Mouse (Mus musculus) midbrain, embryonic 15.5 days (tissue): ENCODE measurements around the gene Ccdc149. TPM values are rescaled to one million over a fixed set of nuclear protein-coding genes. Genes with fewer than 3 reads are reported as not detected.
A peak's percentile ranks its signal among the peaks of the same experiment; 100 is the strongest.

ENCODE experiments used
- ATAC-seq: fragments of 200-750 bp; cut with Nextera tagmentation; replicated peaks from 2 replicates; pipeline ENCODE4 v1.8.0; 2017; ENCODE audit warnings: moderate TSS enrichment
- H3K27ac ChIP-seq: fragments of 300-500 bp; sonication (generic); 2 replicates; pipeline ENCODE4 v1.5.1; 2015; ENCODE audit warnings: mild to moderate bottlenecking, inconsistent platforms
- H3K27me3 ChIP-seq: fragments of 300-500 bp; sonication (generic); replicated peaks from 2 replicates; pipeline ENCODE4 v1.6.1; 2015; ENCODE audit warnings: inconsistent platforms
- H3K36me3 ChIP-seq: fragments of 300-500 bp; sonication (generic); replicated peaks from 2 replicates; pipeline ENCODE4 v1.6.1; 2015; ENCODE audit warnings: inconsistent platforms
- H3K4me1 ChIP-seq: fragments of 300-500 bp; sonication (generic); 2 replicates; pipeline ENCODE4 v1.6.1; 2015; ENCODE audit warnings: inconsistent platforms
- H3K4me2 ChIP-seq: fragments of 300-500 bp; sonication (generic); 2 replicates; pipeline ENCODE4 v1.6.1; 2015; ENCODE audit warnings: inconsistent platforms, mild to moderate bottlenecking, moderate library complexity
- H3K4me3 ChIP-seq: fragments of 300-500 bp; sonication (generic); 2 replicates; pipeline ENCODE4 v1.5.1; 2015; ENCODE audit warnings: mild to moderate bottlenecking, inconsistent platforms
- H3K9ac ChIP-seq: fragments of 300-500 bp; sonication (generic); 2 replicates; pipeline ENCODE4 v1.6.1; 2015; ENCODE audit warnings: mild to moderate bottlenecking, inconsistent platforms
- H3K9me3 ChIP-seq: fragments of 300-500 bp; sonication (generic); 2 replicates; pipeline ENCODE4 v1.6.1; 2016; ENCODE audit warnings: inconsistent platforms
- WGBS: fragments of 180-500 bp; shearing (Covaris S2); methylation state at CpG from one replicate; pipeline ENCODE4 v1.1.7; 2015; ENCODE audit warnings: mixed read lengths; 5-methylcytosine and 5-hydroxymethylcytosine counted together
- polyA plus RNA-seq: library from polyadenylated mRNA; unstranded; fragments of >200 nt; fragmentation: Nextera tagmentation; extraction: Ambion mirVana; gene quantifications from 2 replicates; pipeline ENCODE4 v1.2.1, GENCODE M21; 2015

The Ccdc149 gene
- polyA plus RNA-seq, 1 experiment from 2014 or later, result 14.9 TPM

- no peak overlapping the region for H3K9ac ChIP-seq
- no peaks in the 10 kb centered on the region for H3K9me3 ChIP-seq
- no peaks in the 10 kb centered on the region for H3K4me1 ChIP-seq
- no peaks in the 10 kb centered on the region for H3K27me3 ChIP-seq
- no peak overlapping the region for H3K4me3 ChIP-seq
- WGBS, result 86% methylated on average over 4 of the region's 4 CpGs
- no peak for ATAC-seq
- no peak overlapping the region for H3K27ac ChIP-seq
- 0 out of 2 replicates have a peak, but pooled peaks cover 7% of the 10 kb centered on the region for H3K36me3 ChIP-seq
- H3K4me2 ChIP-seq, result no peak overlapping the region
These were observed 77.6 kb downstream of the Ccdc149 start for GRCm38 (mm10) chr5:52393756-52394155.

DNA sequence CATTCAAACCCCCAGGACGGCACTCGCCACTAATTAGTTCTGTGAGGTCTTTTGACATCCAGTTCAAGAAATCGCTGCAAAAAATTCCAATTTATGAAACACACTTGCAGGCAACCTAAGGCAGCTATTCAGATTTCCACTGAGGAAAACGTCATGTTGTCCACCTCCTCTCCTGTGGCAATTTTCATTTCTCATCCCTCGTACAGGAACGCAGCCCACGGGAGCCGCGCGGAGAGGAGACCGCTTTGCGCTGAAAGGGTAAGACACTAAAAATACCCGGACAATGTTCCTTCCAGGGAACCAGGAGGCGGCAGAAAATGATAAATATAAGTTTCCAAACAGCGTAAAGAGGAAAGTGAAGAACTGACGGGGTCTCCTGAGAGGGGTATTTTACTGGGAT is 79.8 kb downstream of the Ccdc149 start:
- no peaks in the 10 kb centered on the region for H3K4me1 ChIP-seq
- H3K9me3 ChIP-seq, result no peaks in the 10 kb centered on the region
- no peak overlapping the region for H3K4me3 ChIP-seq
- H3K36me3 ChIP-seq, result 0 out of 2 replicates have a peak, but pooled peaks cover 7% of the 10 kb centered on the region
- H3K9ac ChIP-seq, result no peak overlapping the region
- H3K27me3 ChIP-seq, result no peaks in the 10 kb centered on the region
- no peak overlapping the region for H3K4me2 ChIP-seq
- H3K27ac ChIP-seq, result no peak overlapping the region
- no peak for ATAC-seq
- WGBS, result 69% methylated on average over 16 of the region's 16 CpGs

DNA sequence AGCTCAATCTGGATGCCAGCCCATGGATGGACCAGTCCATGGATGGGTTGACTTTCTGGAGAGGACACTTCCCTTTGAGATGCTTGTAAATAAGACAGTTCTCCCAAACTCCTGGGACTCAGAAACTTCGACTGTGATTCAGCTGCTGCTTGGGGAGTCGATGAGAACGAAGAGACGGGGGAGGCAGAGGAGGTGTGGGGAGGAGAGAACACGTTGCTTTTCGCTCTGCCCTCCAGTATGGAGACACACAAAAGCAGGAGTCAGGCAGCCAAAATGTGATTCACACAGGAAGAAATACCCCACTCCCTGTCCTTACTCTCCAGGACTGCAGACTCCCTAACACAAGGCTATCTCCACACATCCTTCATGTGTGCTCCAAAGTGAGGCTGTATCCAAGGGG is 80.9 kb downstream of the Ccdc149 start:
- H3K9ac ChIP-seq, result no peak overlapping the region
- ATAC-seq, result no peak
- WGBS, result 94% methylated on average over 6 of the region's 6 CpGs
- H3K27ac ChIP-seq, result no peak overlapping the region
- H3K36me3 ChIP-seq, result 0 out of 2 replicates have a peak, but pooled peaks cover 7% of the 10 kb centered on the region
- no peaks in the 10 kb centered on the region for H3K4me1 ChIP-seq
- H3K4me2 ChIP-seq, result no peak overlapping the region
- no peak overlapping the region for H3K4me3 ChIP-seq
- H3K27me3 ChIP-seq, result no peaks in the 10 kb centered on the region
- no peaks in the 10 kb centered on the region for H3K9me3 ChIP-seq

DNA sequence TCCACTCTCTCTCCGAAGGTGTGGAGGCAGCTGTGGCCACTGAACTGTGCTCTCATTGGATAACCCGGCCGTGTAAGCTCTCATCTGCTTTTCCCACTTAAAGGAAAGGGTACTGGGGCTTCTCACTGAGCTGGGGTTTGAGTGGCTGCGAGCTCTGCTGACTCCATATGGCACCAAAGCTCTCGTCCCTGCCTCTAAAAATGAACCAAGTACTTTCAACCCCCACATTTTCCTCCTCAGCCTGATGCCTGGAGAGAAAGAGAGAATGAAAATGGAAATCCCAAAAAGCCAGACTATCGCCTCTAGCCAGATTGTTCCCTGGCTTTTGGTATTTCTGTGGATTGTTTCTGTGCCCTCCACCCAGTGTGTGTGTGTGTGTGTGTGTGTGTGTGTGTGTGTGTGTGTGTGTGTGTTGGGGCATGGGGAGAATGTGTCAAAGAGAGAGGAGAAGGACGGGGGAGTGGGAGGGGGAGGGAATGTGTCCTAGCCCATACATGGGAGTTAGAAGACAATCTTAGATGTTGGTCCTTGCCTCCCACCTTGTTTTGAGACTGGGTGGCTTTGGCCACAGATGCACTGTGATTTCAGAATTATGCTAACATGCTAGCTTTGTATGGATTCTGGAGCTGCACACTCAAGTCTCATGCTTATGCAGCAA is 83.1 kb downstream of the Ccdc149 start:
- no peaks in the 10 kb centered on the region for H3K9me3 ChIP-seq
- H3K4me3 ChIP-seq, result no peak overlapping the region
- H3K9ac ChIP-seq, result no peak overlapping the region
- H3K27me3 ChIP-seq, result no peaks in the 10 kb centered on the region
- ATAC-seq, result no peak
- H3K4me2 ChIP-seq, result no peak overlapping the region
- 63% methylated on average over 7 of the region's 7 CpGs for WGBS
- H3K4me1 ChIP-seq, result no peaks in the 10 kb centered on the region
- 0 out of 2 replicates have a peak, but pooled peaks cover 7% of the 10 kb centered on the region for H3K36me3 ChIP-seq
- no peak overlapping the region for H3K27ac ChIP-seq

- WGBS, result 81% methylated on average over 2 of the region's 2 CpGs
- no peak for ATAC-seq
- Histone ChIP-seq H3K27ac (no peak overlapping the region), H3K9me3 (no peaks in the 10 kb centered on the region), H3K4me1 (no peaks in the 10 kb centered on the region), H3K9ac (no peak overlapping the region), H3K4me2 (no peak overlapping the region), H3K27me3 (no peaks in the 10 kb centered on the region), H3K4me3 (no peak overlapping the region), H3K36me3 (0 out of 2 replicates have a peak, but pooled peaks cover 7% of the 10 kb centered on the region)
These were observed 85.3 kb downstream of the Ccdc149 start for GRCm38 (mm10) chr5:52386016-52386415.

- H3K27me3 ChIP-seq, result no peaks in the 10 kb centered on the region
These were observed 87.6 kb downstream of the Ccdc149 start for GRCm38 (mm10) chr5:52383748-52384147.

DNA sequence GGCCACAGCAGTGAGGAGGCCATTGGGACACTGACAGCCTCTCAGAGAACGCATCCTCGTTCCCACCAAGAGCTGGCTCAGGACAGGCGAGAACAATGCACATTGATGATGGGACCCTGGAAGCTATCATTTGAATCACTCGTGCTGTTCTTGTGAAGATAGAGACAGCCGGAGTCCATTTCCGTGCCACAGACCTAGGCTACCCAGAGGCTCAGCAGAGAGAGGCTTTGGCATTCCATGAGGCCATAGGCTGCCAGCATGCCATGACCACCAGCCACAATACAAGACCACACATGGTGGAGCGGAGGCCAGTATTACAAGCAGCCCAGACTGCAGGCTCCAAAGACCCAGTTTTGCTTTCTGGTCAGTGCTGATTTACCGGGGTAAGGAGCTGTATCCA is 88.5 kb downstream of the Ccdc149 start:
- Histone ChIP-seq H3K27me3 (no peaks in the 10 kb centered on the region), H3K4me1 (no peaks in the 10 kb centered on the region), H3K27ac (no peak overlapping the region), H3K9me3 (no peaks in the 10 kb centered on the region), H3K4me2 (no peak overlapping the region), H3K36me3 (no peaks in the 10 kb centered on the region), H3K4me3 (no peak overlapping the region), H3K9ac (no peak overlapping the region)
- ATAC-seq, result no peak
- WGBS, result 71% methylated on average over 8 of the region's 8 CpGs

More at GRCm38 (mm10) chr5:52383748-52384147, 87.6 kb downstream of the Ccdc149 start:
- ATAC-seq, result no peak
- 92% methylated on average over 5 of the region's 5 CpGs for WGBS
- Histone ChIP-seq H3K27ac (no peak overlapping the region), H3K36me3 (no peaks in the 10 kb centered on the region), H3K4me1 (no peaks in the 10 kb centered on the region), H3K4me2 (no peak overlapping the region), H3K9me3 (no peaks in the 10 kb centered on the region), H3K4me3 (no peak overlapping the region), H3K9ac (no peak overlapping the region)

- no peak for ATAC-seq
These were observed 95.5 kb downstream of the Ccdc149 start for GRCm38 (mm10) chr5:52375847-52376246.

DNA sequence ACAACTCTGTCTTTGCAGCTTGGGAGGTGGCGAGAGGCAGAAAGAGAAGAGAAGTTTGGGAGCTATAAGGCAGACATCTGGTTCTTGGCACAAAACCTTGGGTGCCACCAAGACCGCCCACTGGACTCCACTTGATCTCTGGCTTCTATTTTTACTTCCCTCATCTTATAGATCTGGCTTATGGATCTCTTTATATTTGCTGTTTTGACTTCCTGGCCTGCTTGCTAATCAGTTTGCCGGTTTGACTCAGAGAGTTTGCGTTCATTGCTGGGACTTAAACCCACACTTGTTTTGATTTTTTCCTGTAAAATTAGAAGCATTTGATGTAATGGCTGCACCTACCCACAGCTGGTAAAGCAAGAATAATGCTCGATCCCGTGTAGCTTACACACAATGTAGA is 100.4 kb downstream of the Ccdc149 start:
- Histone ChIP-seq H3K27ac (no peak overlapping the region), H3K36me3 (no peaks in the 10 kb centered on the region), H3K4me1 (peaks cover 5% of the 10 kb centered on the region; the same call in 1 of the 2 replicates), H3K4me2 (no peak overlapping the region), H3K27me3 (no peaks in the 10 kb centered on the region), H3K4me3 (no peak overlapping the region), H3K9ac (no peak overlapping the region), H3K9me3 (no peaks in the 10 kb centered on the region)
- WGBS, result 91% methylated on average over 6 of the region's 6 CpGs
- no peak for ATAC-seq

More at GRCm38 (mm10) chr5:52375847-52376246, 95.5 kb downstream of the Ccdc149 start:
- Histone ChIP-seq H3K27ac (no peak overlapping the region), H3K27me3 (no peaks in the 10 kb centered on the region), H3K36me3 (no peaks in the 10 kb centered on the region), H3K4me3 (no peak overlapping the region), H3K4me1 (no peaks in the 10 kb centered on the region), H3K9me3 (no peaks in the 10 kb centered on the region), H3K9ac (no peak overlapping the region), H3K4me2 (no peak overlapping the region)
- 86% methylated on average over 9 of the region's 9 CpGs for WGBS

DNA sequence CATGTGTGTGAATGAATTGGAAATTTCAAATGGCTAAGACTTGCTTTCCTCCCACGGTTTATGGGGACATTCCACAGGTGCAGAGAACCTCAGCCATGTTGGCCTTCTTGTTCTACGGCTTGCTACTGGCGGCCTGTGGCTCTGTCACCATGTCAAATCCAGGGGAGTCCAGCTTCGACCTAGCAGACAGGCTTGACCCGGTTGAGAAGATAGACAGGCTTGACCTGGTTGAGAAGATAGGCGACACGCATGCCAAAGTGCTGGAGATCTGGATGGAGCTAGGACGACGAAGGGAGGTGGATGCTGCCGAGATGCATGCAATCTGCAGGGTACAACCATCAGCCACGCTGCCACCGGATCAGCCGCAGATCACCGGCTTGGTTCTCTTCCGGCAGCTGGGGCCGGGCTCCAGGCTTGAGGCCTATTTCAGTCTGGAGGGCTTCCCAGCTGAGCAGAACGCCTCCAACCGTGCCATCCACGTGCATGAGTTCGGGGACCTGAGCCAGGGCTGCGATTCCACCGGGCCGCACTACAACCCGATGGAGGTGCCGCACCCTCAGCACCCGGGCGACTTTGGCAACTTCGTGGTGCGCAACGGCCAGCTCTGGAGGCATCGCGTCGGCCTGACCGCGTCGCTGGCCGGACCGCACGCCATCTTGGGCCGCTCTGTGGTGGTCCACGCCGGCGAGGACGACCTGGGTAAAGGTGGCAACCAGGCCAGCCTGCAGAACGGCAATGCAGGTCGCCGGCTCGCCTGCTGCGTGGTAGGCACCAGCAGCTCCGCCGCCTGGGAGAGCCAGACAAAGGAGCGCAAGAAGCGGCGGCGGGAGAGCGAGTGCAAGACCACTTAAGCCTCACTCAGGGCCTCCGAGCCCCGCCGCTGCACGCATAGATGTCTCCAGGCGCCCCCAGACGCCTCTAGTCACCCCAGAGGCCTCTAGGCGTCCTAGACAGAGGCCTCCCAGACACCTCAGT is 103.2 kb downstream of the Ccdc149 start:
- H3K4me3 ChIP-seq, result no peak overlapping the region; the same call in 1 of the 2 replicates
- WGBS, result 52% methylated on average over 62 of the region's 63 CpGs
- H3K4me2 ChIP-seq, result peak overlapping the region; percentile 43
- no peaks in the 10 kb centered on the region for H3K36me3 ChIP-seq
- ATAC-seq, result peak; percentile 58
- no peak overlapping the region for H3K27ac ChIP-seq
- H3K27me3 ChIP-seq, result peaks cover 4% of the 10 kb centered on the region; the same call in 1 of the 2 replicates
- no peaks in the 10 kb centered on the region for H3K9me3 ChIP-seq
- peaks cover 8% of the 10 kb centered on the region; the same call in 1 of the 2 replicates for H3K4me1 ChIP-seq
- H3K9ac ChIP-seq, result 0 out of 2 replicates have a peak overlapping the region, but pooled peaks have one; percentile 4

- no peak for ATAC-seq
- WGBS, result 76% methylated on average over 2 of the region's 2 CpGs
- Histone ChIP-seq H3K4me2 (no peak overlapping the region), H3K36me3 (no peaks in the 10 kb centered on the region), H3K9ac (no peak overlapping the region), H3K27ac (no peak overlapping the region), H3K9me3 (no peaks in the 10 kb centered on the region), H3K4me3 (no peak overlapping the region), H3K27me3 (peaks cover 4% of the 10 kb centered on the region; the same call in 1 of the 2 replicates), H3K4me1 (peaks cover 9% of the 10 kb centered on the region; the same call in 1 of the 2 replicates)
These were observed 104.7 kb downstream of the Ccdc149 start for GRCm38 (mm10) chr5:52366661-52367060.

- no peak overlapping the region for H3K27ac ChIP-seq
- peaks cover 4% of the 10 kb centered on the region; the same call in 1 of the 2 replicates for H3K27me3 ChIP-seq
- no peak overlapping the region for H3K4me2 ChIP-seq
- no peaks in the 10 kb centered on the region for H3K9me3 ChIP-seq
- no peaks in the 10 kb centered on the region for H3K36me3 ChIP-seq
- H3K9ac ChIP-seq, result no peak overlapping the region
- no peak overlapping the region for H3K4me3 ChIP-seq
- peaks cover 9% of the 10 kb centered on the region; the same call in 1 of the 2 replicates for H3K4me1 ChIP-seq
- 93% methylated on average over 5 of the region's 5 CpGs for WGBS
- no peak for ATAC-seq
These were observed 105.4 kb downstream of the Ccdc149 start for GRCm38 (mm10) chr5:52365930-52366329.
